ENCODE assay signal across 9 mouse cellular contexts in genomic region chr10:20927894-20928293, GRCm38 (mm10). TPM values are rescaled to one million over a fixed set of nuclear protein-coding genes. Genes with fewer than 3 reads are reported as not detected.
DNase-seq lines count a peak whose midpoint lies in the region; ATAC-seq lines count a peak whose summit lies in the region.
"Had no signal": no experiment of that assay in that cellular context is flagged by ENCODE, and none has a peak within 500 bp of the region (broad histone marks: within the 10 kb centered on the region; RNA-seq: fewer than 3 reads in every experiment).

No protein-coding gene starts in this region.

- H3K9me3 ChIP-seq in heart, embryonic 16.5 days (replicated peaks; ENCODE audit: control insufficient read depth, low read length) = no peaks in the 10 kb centered on the region
- H3K9me3 ChIP-seq in heart, embryonic 12.5 days (replicated peaks) = no peaks in the 10 kb centered on the region
- no peaks in the 10 kb centered on the region for H3K9me3 ChIP-seq in hindbrain, embryonic 16.5 days (ENCODE audit: control insufficient read depth, low read length)
- H3K9me3 ChIP-seq: heart, embryonic 13.5 days had no signal

- H3K4me2 ChIP-seq in heart, embryonic 16.5 days (ENCODE audit: low read depth, low read length) = 0 out of 2 replicates have a peak overlapping the region, but pooled peaks have one; percentile 19
- H3K4me2 ChIP-seq in heart, embryonic 12.5 days = no peak overlapping the region
- peak overlapping the region; percentile 20; the same call in 1 of the 2 replicates for H3K4me2 ChIP-seq in hindbrain, embryonic 16.5 days (ENCODE audit: low read length)
- H3K4me2 ChIP-seq: heart, embryonic 13.5 days had no signal

- no peaks in the 10 kb centered on the region for H3K27me3 ChIP-seq in heart, embryonic 16.5 days (ENCODE audit: control insufficient read depth, insufficient read depth, low read length)
- no peaks in the 10 kb centered on the region for H3K27me3 ChIP-seq in heart, embryonic 12.5 days (replicated peaks)
- no peaks in the 10 kb centered on the region for H3K27me3 ChIP-seq in hindbrain, embryonic 16.5 days (replicated peaks; ENCODE audit: control insufficient read depth, insufficient read depth, low read length)
- H3K27me3 ChIP-seq in splenic B cell, adult 2 months (ENCODE audit: control insufficient read depth, insufficient read depth, low read length, poor library complexity, severe bottlenecking) = no peaks in the 10 kb centered on the region
- H3K27me3 ChIP-seq: heart, embryonic 13.5 days had no signal

- H3K4me1 ChIP-seq in heart, embryonic 16.5 days (ENCODE audit: control insufficient read depth, insufficient read depth, low read length) = no peaks in the 10 kb centered on the region
- H3K4me1 ChIP-seq in heart, embryonic 12.5 days (replicated peaks) = no peaks in the 10 kb centered on the region
- H3K4me1 ChIP-seq in hindbrain, embryonic 16.5 days (ENCODE audit: control insufficient read depth, insufficient read depth, low read depth, low read length) = no peaks in the 10 kb centered on the region
- H3K4me1 ChIP-seq: heart, embryonic 13.5 days had no signal

- no peaks in the 10 kb centered on the region for H3K36me3 ChIP-seq in heart, embryonic 16.5 days (ENCODE audit: control insufficient read depth, insufficient read depth)
- no peaks in the 10 kb centered on the region for H3K36me3 ChIP-seq in heart, embryonic 12.5 days
- H3K36me3 ChIP-seq in hindbrain, embryonic 16.5 days (ENCODE audit: control insufficient read depth, insufficient read depth, low read length) = no peaks in the 10 kb centered on the region
- H3K36me3 ChIP-seq in splenic B cell, adult 2 months (ENCODE audit: control insufficient read depth, insufficient read depth, low read length, poor library complexity, severe bottlenecking) = no peaks in the 10 kb centered on the region
- H3K36me3 ChIP-seq: heart, embryonic 13.5 days had no signal

- DNase-seq in right cerebral cortex, adult 18-20 months = peak; percentile 25
- DNase-seq in right cerebral cortex, postnatal 4 days = no peak
- peak; percentile 42 for DNase-seq in splenic B cell, adult 2 months (ENCODE audit: low read depth, low spot score)
- no peak for DNase-seq in spleen, adult 18-20 months
- DNase-seq in urinary bladder, postnatal 10 days (ENCODE audit: low spot score) = no peak

- WGBS in heart, embryonic 16.5 days = 29% methylated on average over 4 of the region's 4 CpGs
- 36% methylated on average over 4 of the region's 4 CpGs for WGBS in heart, embryonic 12.5 days
- 38% methylated on average over 4 of the region's 4 CpGs for WGBS in hindbrain, embryonic 16.5 days

- H3K27ac ChIP-seq in heart, embryonic 16.5 days (ENCODE audit: low read length) = no peak overlapping the region
- H3K27ac ChIP-seq in heart, embryonic 12.5 days (ENCODE audit: poor library complexity, severe bottlenecking) = no peak overlapping the region
- no peak overlapping the region; the same call in 1 of the 2 replicates for H3K27ac ChIP-seq in hindbrain, embryonic 16.5 days (ENCODE audit: low read depth, low read length)
- H3K27ac ChIP-seq: heart, embryonic 13.5 days had no signal

- ATAC-seq in heart, embryonic 16.5 days (replicated peaks; ENCODE audit: extremely low read depth, insufficient read depth, low FRiP score) = no peak
- ATAC-seq in heart, embryonic 12.5 days (ENCODE audit: insufficient number of reproducible peaks, low FRiP score) = no peak
- peak; percentile 76; the same call in 1 of the 2 replicates for ATAC-seq in hindbrain, embryonic 16.5 days

- no peak overlapping the region for H3K4me3 ChIP-seq in heart, embryonic 16.5 days (ENCODE audit: low read length)
- no peak overlapping the region for H3K4me3 ChIP-seq in heart, embryonic 12.5 days
- no peak overlapping the region for H3K4me3 ChIP-seq in hindbrain, embryonic 16.5 days (ENCODE audit: low read length)
- H3K4me3 ChIP-seq: heart, embryonic 13.5 days had no signal

- H3K9ac ChIP-seq in heart, embryonic 16.5 days (ENCODE audit: low read length) = no peak overlapping the region
- H3K9ac ChIP-seq in heart, embryonic 12.5 days = no peak overlapping the region
- no peak overlapping the region for H3K9ac ChIP-seq in hindbrain, embryonic 16.5 days (ENCODE audit: low read depth, low read length)
- H3K9ac ChIP-seq: heart, embryonic 13.5 days had no signal

RNA-seq across cellular contexts. Expression of gene Ahi1, which starts 24.5 kb away (rescaled TPM):
- polyA plus RNA-seq in heart, embryonic 16.5 days (2015; fragmentation: Nextera tagmentation; extraction: Ambion mirVana) = 3.1 and 4.0 TPM in 2 replicates
- 5.1 and 5.4 TPM in 2 replicates for polyA plus RNA-seq in heart, embryonic 12.5 days (2016; fragmentation: Nextera tagmentation; extraction: Ambion mirVana)
- 122 and 123 TPM in 2 replicates for polyA plus RNA-seq in hindbrain, embryonic 16.5 days (2015; fragmentation: Nextera tagmentation; extraction: Ambion mirVana)

Comparison
In these comparisons a context has a peak if more than half of its experiments do, and no peak if none do; other contexts are left out.
1. DNase-seq: peak in right cerebral cortex, adult 18-20 months (single experiment) and splenic B cell, adult 2 months (single experiment); none in right cerebral cortex, postnatal 4 days (single experiment), spleen, adult 18-20 months (0 of 2) and urinary bladder, postnatal 10 days (single experiment).
2. RNA of gene Ahi1, which starts 24.5 kb away (polyA plus RNA-seq): 122 to 123 TPM in hindbrain, embryonic 16.5 days; 5.1 to 5.4 TPM in heart, embryonic 12.5 days and 3.1 to 4.0 TPM in heart, embryonic 16.5 days; every median in the first group is over 10 times any median in the second.